Mouse (Mus musculus) heart, embryonic 12.5 days (tissue): ENCODE results near the gene Atp5g2. TPM values are rescaled to one million over a fixed set of nuclear protein-coding genes. Genes with fewer than 3 reads are reported as not detected.

Experiments
- ATAC-seq: fragments of 200-750 bp; cut with Nextera tagmentation; 2 replicates; pipeline ENCODE4 v1.8.0; 2017; ENCODE audit warnings: moderate TSS enrichment, moderate library complexity; ENCODE audit not compliant: insufficient number of reproducible peaks, low FRiP score
- H3K27ac ChIP-seq: fragments of 300-500 bp; sonication (generic); 2 replicates; pipeline ENCODE4 v1.5.1; 2016; ENCODE audit warnings: mild to moderate bottlenecking, moderate library complexity; ENCODE audit not compliant: poor library complexity, severe bottlenecking
- H3K27me3 ChIP-seq: fragments of 300-500 bp; sonication (generic); replicated peaks from 2 replicates; pipeline ENCODE4 v1.6.1; 2016; ENCODE audit warnings: mild to moderate bottlenecking, moderate library complexity
- H3K36me3 ChIP-seq: fragments of 300-500 bp; sonication (generic); 2 replicates; pipeline ENCODE4 v1.6.1; 2016; ENCODE audit warnings: mild to moderate bottlenecking, moderate library complexity
- H3K4me1 ChIP-seq: fragments of 300-500 bp; sonication (generic); replicated peaks from 2 replicates; pipeline ENCODE4 v1.6.1; 2016; ENCODE audit warnings: mild to moderate bottlenecking
- H3K4me2 ChIP-seq: fragments of 300-500 bp; sonication (generic); 2 replicates; pipeline ENCODE4 v1.6.1; 2016; ENCODE audit warnings: mild to moderate bottlenecking, moderate library complexity
- H3K4me3 ChIP-seq: fragments of 300-500 bp; sonication (generic); 2 replicates; pipeline ENCODE4 v1.5.1; 2016; ENCODE audit warnings: mild to moderate bottlenecking
- H3K9ac ChIP-seq: fragments of 300-500 bp; sonication (generic); 2 replicates; pipeline ENCODE4 v1.6.1; 2016; ENCODE audit warnings: mild to moderate bottlenecking, moderate library complexity
- H3K9me3 ChIP-seq: fragments of 300-500 bp; sonication (generic); replicated peaks from 2 replicates; pipeline ENCODE4 v1.6.1; 2016; ENCODE audit warnings: mild to moderate bottlenecking, moderate library complexity
- WGBS: fragments of 180-500 bp; shearing (Covaris S2); methylation state at CpG from one replicate; pipeline ENCODE4 v1.1.7; 2016; 5-methylcytosine and 5-hydroxymethylcytosine counted together
- microRNA counts: library from miRNA; unstranded; fragments of <30 nt; microRNA quantifications from one replicate; lab custom pipeline; 2017
- microRNA-seq: library from miRNA; unstranded; fragments of <30 nt; microRNA quantifications from one replicate; pipeline ENCODE4, GENCODE M21; 2017
- polyA plus RNA-seq: library from polyadenylated mRNA; unstranded; fragments of >200 nt; fragmentation: Nextera tagmentation; extraction: Ambion mirVana; gene quantifications from 2 replicates; pipeline ENCODE4 v1.2.1, GENCODE M21; 2016

Gene Atp5g2
- polyA plus RNA-seq, 1 experiment from 2014 or later: 88.2 TPM

DNA sequence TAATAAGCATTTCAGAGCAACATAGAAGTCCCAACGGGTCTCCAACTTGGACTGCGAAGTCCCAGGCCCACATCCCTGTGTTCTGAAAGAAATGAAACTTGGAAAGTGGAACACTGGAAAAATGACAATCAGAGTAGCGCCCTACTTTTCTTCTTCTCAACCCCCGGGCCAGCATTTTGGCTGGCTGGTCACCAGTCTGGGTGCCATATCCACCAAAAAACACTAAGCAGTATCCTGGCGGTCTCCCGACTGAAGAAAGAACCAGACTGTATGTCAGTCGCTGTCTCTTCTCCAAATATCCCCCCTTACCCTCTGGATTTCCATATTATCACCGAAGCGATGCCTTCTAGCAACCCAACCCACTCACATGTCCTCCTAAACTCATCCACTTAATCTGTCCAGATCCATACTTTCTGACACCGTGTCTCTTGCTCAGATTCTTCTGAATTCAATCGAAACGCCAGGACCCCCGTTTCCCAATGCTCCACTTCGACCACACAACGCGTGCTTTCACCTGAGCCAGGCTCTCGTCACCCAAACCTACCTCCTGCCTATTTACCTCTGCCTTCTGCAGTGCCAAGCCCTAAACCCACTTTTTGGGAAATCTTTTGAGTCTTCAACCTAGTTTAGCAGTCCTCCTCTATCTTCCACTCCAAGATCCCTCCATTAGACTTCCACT, 47.7 kb downstream of the Atp5g2 start:
- Histone ChIP-seq H3K9ac (peak overlapping the region; percentile 77), H3K27ac (peak overlapping the region; percentile 99), H3K4me3 (peak overlapping the region; percentile 77), H3K36me3 (peaks cover 5% of the 10 kb centered on the region; the same call in 1 of the 2 replicates), H3K4me2 (peak overlapping the region; percentile 90), H3K4me1 (peaks cover 17% of the 10 kb centered on the region), H3K27me3 (no peaks in the 10 kb centered on the region), H3K9me3 (no peaks in the 10 kb centered on the region)
- WGBS: 4% methylated on average over 17 of the region's 17 CpGs
- 0 out of 2 replicates have a peak, but pooled peaks have one; percentile 2 for ATAC-seq

DNA sequence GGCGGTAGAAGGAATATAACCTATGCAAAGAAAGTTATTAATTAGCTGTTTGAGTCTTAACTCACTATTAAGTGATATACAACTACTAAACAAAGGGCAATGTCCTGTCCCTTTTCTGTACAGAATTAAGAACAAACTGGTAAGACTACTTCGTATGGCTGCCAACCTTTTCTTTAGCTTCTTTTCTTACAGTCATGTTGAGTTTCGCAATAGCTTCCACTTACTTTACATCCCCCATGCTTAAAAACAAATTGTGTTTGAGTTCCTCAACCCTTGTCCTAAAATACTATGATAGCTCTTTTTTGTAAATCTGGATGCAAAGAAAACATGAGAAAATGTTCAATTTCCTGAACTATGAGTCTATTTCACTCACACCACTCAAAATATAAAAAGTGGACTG, 49.0 kb downstream of the Atp5g2 start:
- H3K9me3 ChIP-seq: no peaks in the 10 kb centered on the region
- H3K4me1 ChIP-seq: peaks cover 17% of the 10 kb centered on the region
- no peak overlapping the region for H3K4me3 ChIP-seq
- no peaks in the 10 kb centered on the region for H3K27me3 ChIP-seq
- 89% methylated on average over 3 of the region's 3 CpGs for WGBS
- no peak overlapping the region for H3K9ac ChIP-seq
- H3K36me3 ChIP-seq: peaks cover 6% of the 10 kb centered on the region; the same call in 1 of the 2 replicates
- H3K4me2 ChIP-seq: peak overlapping the region; percentile 34; the same call in 1 of the 2 replicates
- H3K27ac ChIP-seq: no peak overlapping the region
- ATAC-seq: no peak

DNA sequence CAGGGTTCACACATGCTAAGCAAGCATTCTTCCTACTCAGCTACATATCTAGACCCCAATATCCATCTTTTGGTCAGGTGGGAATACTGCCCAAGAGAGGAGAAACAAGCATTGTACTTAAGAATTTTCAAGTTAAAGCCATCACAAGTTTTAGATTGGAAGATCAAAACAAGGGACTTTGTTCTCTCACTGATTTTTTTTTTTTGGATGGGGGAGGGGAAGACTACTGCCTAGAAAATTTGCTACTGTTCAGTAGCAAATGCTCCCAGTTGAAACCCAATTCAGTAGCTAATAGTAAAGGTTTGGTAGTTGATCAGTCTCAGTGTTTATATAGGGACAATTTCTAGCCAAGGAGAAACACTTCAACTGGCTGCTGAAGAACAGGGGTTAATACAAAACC, 49.6 kb downstream of the Atp5g2 start:
- Histone ChIP-seq H3K9me3 (no peaks in the 10 kb centered on the region), H3K4me3 (no peak overlapping the region), H3K27me3 (no peaks in the 10 kb centered on the region), H3K36me3 (peaks cover 6% of the 10 kb centered on the region; the same call in 1 of the 2 replicates), H3K4me2 (no peak overlapping the region), H3K27ac (no peak overlapping the region), H3K4me1 (peaks cover 17% of the 10 kb centered on the region), H3K9ac (no peak overlapping the region)
- ATAC-seq: no peak

DNA sequence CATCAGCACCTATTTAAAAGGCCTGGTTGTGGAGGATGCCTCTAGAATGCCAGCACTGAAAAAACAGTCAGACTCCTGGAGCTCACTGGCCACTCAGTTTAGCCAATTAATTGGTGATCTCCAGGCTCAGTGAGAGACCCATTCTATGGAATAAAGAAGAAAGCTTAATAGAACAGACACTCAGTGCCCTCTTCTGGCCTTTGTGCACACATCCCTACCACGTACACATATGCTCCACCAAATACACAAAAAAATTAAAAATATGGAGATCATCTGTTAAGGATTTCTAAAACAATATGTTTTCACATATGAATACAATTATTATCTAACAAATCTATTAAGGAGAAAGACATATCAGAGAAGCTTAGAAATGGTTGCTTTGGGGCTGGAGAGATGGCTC, 51.4 kb downstream of the Atp5g2 start:
- ATAC-seq: no peak

DNA sequence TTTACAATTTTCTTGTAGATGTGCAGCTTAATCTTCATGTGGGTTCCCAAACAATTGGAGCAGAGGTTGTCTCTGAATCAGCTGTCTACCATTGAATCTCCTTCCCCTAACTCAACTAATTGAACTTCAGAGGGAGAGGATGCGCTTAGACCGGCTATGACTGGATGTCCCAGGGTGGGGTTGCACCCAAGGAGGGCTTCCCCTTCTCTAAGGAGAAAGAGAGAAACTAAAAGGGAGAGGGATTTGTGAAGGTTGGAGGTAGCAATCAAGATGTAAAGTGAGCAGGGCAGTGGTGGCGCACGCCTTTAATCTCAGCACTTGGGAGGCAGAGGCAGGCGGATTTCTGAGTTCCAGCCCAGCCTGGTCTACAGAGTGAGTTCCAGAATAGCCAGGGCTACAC, 52.7 kb downstream of the Atp5g2 start:
- ATAC-seq: no peak
- H3K27ac ChIP-seq: no peak overlapping the region
- H3K36me3 ChIP-seq: peaks cover 6% of the 10 kb centered on the region; the same call in 1 of the 2 replicates
- H3K4me2 ChIP-seq: no peak overlapping the region
- H3K4me3 ChIP-seq: no peak overlapping the region
- H3K9ac ChIP-seq: no peak overlapping the region
- WGBS: 89% methylated on average over 5 of the region's 5 CpGs
- H3K4me1 ChIP-seq: peaks cover 12% of the 10 kb centered on the region
- H3K27me3 ChIP-seq: no peaks in the 10 kb centered on the region
- H3K9me3 ChIP-seq: no peaks in the 10 kb centered on the region

More for the DNA sequence above, 51.4 kb downstream of the Atp5g2 start:
- Histone ChIP-seq H3K4me3 (no peak overlapping the region), H3K9ac (no peak overlapping the region), H3K27ac (no peak overlapping the region), H3K9me3 (no peaks in the 10 kb centered on the region), H3K27me3 (no peaks in the 10 kb centered on the region), H3K36me3 (peaks cover 6% of the 10 kb centered on the region; the same call in 1 of the 2 replicates), H3K4me1 (peaks cover 13% of the 10 kb centered on the region), H3K4me2 (no peak overlapping the region)
- WGBS: 96% methylated on average over 1 of the region's 1 CpGs

DNA sequence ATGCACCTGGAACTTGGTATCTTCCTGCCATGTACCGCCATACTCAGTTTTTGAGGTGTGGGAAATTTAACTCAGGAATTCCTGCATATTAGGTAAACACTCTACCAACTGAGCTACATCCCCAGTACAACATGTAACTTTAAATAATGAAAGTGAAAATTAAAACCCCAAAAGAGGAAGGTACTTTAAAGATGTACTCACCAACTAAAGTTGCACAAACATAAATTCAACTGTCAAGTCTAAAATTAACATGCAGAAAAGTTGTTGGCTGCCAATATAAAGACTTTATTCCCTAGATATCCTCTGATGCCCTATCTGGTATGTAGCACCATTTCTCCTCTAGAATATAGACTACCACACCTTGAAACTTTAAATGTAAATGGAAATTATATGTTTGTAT, 54.5 kb downstream of the Atp5g2 start:
- Histone ChIP-seq H3K9ac (no peak overlapping the region), H3K4me3 (no peak overlapping the region), H3K4me2 (no peak overlapping the region), H3K9me3 (no peaks in the 10 kb centered on the region), H3K36me3 (peaks cover 8% of the 10 kb centered on the region; the same call in 1 of the 2 replicates), H3K4me1 (peaks cover 7% of the 10 kb centered on the region), H3K27ac (no peak overlapping the region), H3K27me3 (no peaks in the 10 kb centered on the region)
- no peak for ATAC-seq
- WGBS: 86% methylated on average over 1 of the region's 1 CpGs

DNA sequence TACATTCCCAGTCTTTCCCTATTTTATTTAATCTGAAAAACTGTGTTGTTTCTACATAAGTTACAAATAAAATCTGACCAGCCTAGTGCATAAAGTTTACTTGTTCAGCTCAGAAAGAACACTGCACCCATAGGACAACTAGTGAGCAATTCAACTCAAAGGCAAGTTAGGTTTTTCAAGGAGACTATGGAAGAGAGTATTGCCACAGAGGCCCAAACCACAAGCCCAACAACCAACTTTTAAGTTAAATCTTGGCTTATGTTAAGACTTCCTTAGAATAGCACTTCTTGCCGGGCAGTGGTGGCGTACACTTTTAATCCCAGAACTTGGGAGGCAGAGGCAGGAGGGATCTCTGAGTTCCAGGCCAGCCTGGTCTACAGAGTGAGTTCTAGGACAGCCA, 56.0 kb downstream of the Atp5g2 start:
- Histone ChIP-seq H3K4me3 (no peak overlapping the region), H3K9me3 (no peaks in the 10 kb centered on the region), H3K36me3 (peaks cover 8% of the 10 kb centered on the region; the same call in 1 of the 2 replicates), H3K9ac (no peak overlapping the region), H3K27ac (no peak overlapping the region), H3K4me1 (peaks cover 6% of the 10 kb centered on the region), H3K4me2 (no peak overlapping the region), H3K27me3 (no peaks in the 10 kb centered on the region)
- ATAC-seq: no peak
- WGBS: 91% methylated on average over 2 of the region's 2 CpGs

DNA sequence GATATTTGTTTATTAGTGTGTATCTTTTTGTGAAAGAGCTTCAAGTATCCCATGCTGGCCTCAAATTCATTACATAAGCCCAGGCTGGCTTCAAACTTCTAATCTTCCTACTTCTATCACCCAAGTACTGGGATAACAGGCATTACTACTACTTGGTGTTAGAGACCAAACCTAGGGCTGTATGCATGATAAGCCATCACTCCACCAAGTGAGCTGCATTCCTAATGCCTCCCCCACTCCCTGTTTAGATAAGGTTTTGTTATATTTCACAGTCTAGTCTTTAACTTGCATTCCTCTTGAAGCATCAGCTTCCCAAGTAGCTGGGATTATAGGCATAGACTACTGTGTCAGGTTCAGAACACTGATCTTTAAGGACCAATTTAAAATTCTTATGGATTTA, 57.9 kb downstream of the Atp5g2 start:
- ATAC-seq: no peak
- H3K9me3 ChIP-seq: no peaks in the 10 kb centered on the region
- H3K4me3 ChIP-seq: no peak overlapping the region
- H3K36me3 ChIP-seq: 0 out of 2 replicates have a peak, but pooled peaks cover 2% of the 10 kb centered on the region
- H3K4me2 ChIP-seq: no peak overlapping the region
- peaks cover 6% of the 10 kb centered on the region for H3K4me1 ChIP-seq
- H3K27me3 ChIP-seq: no peaks in the 10 kb centered on the region
- H3K27ac ChIP-seq: no peak overlapping the region
- H3K9ac ChIP-seq: no peak overlapping the region

DNA sequence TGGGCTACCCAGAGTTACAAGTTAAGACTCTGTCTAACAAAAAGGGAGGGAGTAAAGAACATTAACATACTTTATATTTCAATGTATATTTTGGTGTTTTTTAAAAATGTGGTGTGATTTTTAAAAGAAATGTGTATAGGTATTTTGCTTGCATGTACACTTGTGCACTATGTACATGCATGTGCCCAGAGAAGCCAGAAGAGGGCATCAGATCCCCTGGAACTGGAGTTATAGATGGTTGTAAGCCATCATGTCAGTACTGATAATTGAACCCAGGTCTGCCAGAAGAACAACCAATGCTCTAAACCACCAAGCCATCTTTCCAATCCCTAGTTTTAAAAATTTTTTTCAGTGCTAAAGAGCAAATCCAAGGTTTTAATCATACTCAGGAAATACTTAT, 59.2 kb downstream of the Atp5g2 start:
- Histone ChIP-seq H3K4me3 (no peak overlapping the region), H3K36me3 (0 out of 2 replicates have a peak, but pooled peaks cover 2% of the 10 kb centered on the region), H3K4me1 (peaks cover 9% of the 10 kb centered on the region), H3K27ac (no peak overlapping the region), H3K9ac (no peak overlapping the region), H3K27me3 (no peaks in the 10 kb centered on the region), H3K4me2 (no peak overlapping the region), H3K9me3 (no peaks in the 10 kb centered on the region)
- no peak for ATAC-seq

MicroRNAs encoded within 50 kb of the gene (microRNA counts, 519-probe panel; counts per million panel counts)
- microRNA mmu-miR-688 (lab: Ali Mortazavi, UCI): not detected

Small RNA genes lying within 50 kb of the gene (microRNA-seq; reads per million reads assigned to microRNA genes)
- not detected for gene Mir688

Other genes starting within 250 kb of the Atp5g2 start
- gene Amhr2, start 227.0 kb downstream of the Atp5g2 start, polyA plus RNA-seq: 0.38 and 0.71 TPM in 2 replicates
- gene Prr13, start 213.3 kb downstream of the Atp5g2 start, polyA plus RNA-seq: 116 and 119 TPM in 2 replicates
- gene Pcbp2, start 201.8 kb downstream of the Atp5g2 start, polyA plus RNA-seq: 134 and 142 TPM in 2 replicates
- not detected in 2 replicates for gene Gm10337, start 168.6 kb downstream of the Atp5g2 start, polyA plus RNA-seq
- gene Map3k12, start 155.3 kb downstream of the Atp5g2 start, polyA plus RNA-seq: 14.7 and 17.3 TPM in 2 replicates
- 100 and 104 TPM in 2 replicates for gene Tarbp2, start 154.2 kb downstream of the Atp5g2 start, polyA plus RNA-seq
- gene Npff, start 147.4 kb downstream of the Atp5g2 start, polyA plus RNA-seq: 2.2 and 2.8 TPM in 2 replicates
- not detected in 2 replicates for gene Gm28047, start 47.3 kb downstream of the Atp5g2 start, polyA plus RNA-seq
- 31.0 and 32.5 TPM in 2 replicates for gene Atf7, start 46.9 kb downstream of the Atp5g2 start, polyA plus RNA-seq
- gene Calcoco1, start 49.8 kb upstream of the Atp5g2 start, polyA plus RNA-seq: 55.1 and 55.3 TPM in 2 replicates
- gene Hoxc13, start 248.8 kb upstream of the Atp5g2 start, polyA plus RNA-seq: 0.18 TPM in 1 of 2 replicates, not detected in the other